Mouse (Mus musculus) liver, adult 2 months (tissue): ENCODE results near the gene Pax3. TPM values are rescaled to one million over a fixed set of nuclear protein-coding genes. Genes with fewer than 3 reads are reported as not detected.

Experiments used
- DNase-seq: peaks from one replicate; pipeline ENCODE4 v3.0.0-alpha.2; 2011; ENCODE audit warnings: low read depth, low spot score; ENCODE audit errors: extremely low read depth
- H3K27ac ChIP-seq: fragments of 200-500 bp; replicated peaks from 2 replicates; pipeline ENCODE4 v1.5.1; 2012; ENCODE audit warnings: low read depth, mild to moderate bottlenecking, control low read depth, inconsistent platforms, low read length; ENCODE audit not compliant: insufficient read depth
- H3K27me3 ChIP-seq: fragments of 200-500 bp; 2 replicates; pipeline ENCODE4 v1.6.1; 2012; ENCODE audit warnings: mild to moderate bottlenecking, moderate library complexity, low read length, inconsistent platforms; ENCODE audit not compliant: control insufficient read depth, insufficient read depth
- H3K36me3 ChIP-seq: fragments of 200-500 bp; 2 replicates; pipeline ENCODE4 v1.6.1; 2012; ENCODE audit warnings: low read length, inconsistent platforms; ENCODE audit not compliant: control insufficient read depth, insufficient read depth
- H3K4me1 ChIP-seq: fragments of 200-500 bp; 2 replicates; pipeline ENCODE4 v1.6.1; 2011; ENCODE audit warnings: low read length; ENCODE audit not compliant: control insufficient read depth, insufficient read depth
- H3K4me3 ChIP-seq: fragments of 200-500 bp; 2 replicates; pipeline ENCODE4 v1.5.1; 2011; ENCODE audit warnings: low read depth, mild to moderate bottlenecking, control low read depth, low read length, moderate library complexity; ENCODE audit not compliant: insufficient read depth
- H3K79me2 ChIP-seq: fragments of 200-500 bp; 2 replicates; pipeline ENCODE4 v1.6.1; 2012; ENCODE audit warnings: inconsistent platforms, mild to moderate bottlenecking, low read length, moderate library complexity; ENCODE audit not compliant: control insufficient read depth, insufficient read depth
- H3K9ac ChIP-seq: fragments of 200-500 bp; 2 replicates; pipeline ENCODE4 v1.6.1; 2012; ENCODE audit warnings: low read depth, mild to moderate bottlenecking, control low read depth, inconsistent platforms, low read length
- CTCF ChIP-seq: fragments of 200-500 bp; IDR thresholded peaks from 2 replicates; pipeline ENCODE4 v1.5.1; 2011; ENCODE audit warnings: low read depth, low read length, control low read depth
- POLR2A ChIP-seq: fragments of 200-500 bp; IDR thresholded peaks from 2 replicates; pipeline ENCODE4 v1.6.1; 2011; ENCODE audit warnings: low read length, control low read depth; ENCODE audit not compliant: insufficient read depth; ENCODE audit errors: extremely low read depth
- WGBS: fragments of 180-500 bp; shearing (Covaris S2); methylation state at CpG from one replicate; pipeline ENCODE4 v1.1.7; 2018; 5-methylcytosine and 5-hydroxymethylcytosine counted together
- polyA plus RNA-seq: library from polyadenylated mRNA; depleted of rRNA; stranded (reverse); fragments of >200 nt; gene quantifications from 2 replicates; pipeline ENCODE4 v1.2.3, GENCODE M21; 2012
- total RNA-seq: library from RNA; depleted of rRNA; stranded (reverse); fragments of >200 nt; gene quantifications from 2 replicates; pipeline ENCODE4 v1.2.3, GENCODE M21; 2014

Pax3 gene
- total and polyA plus RNA-seq, 2 experiments = not detected

- no peak overlapping the region for H3K4me3 ChIP-seq
- no peak overlapping the region for H3K27ac ChIP-seq
- H3K79me2 ChIP-seq = no peaks in the 10 kb centered on the region
- H3K27me3 ChIP-seq = peaks cover 28% of the 10 kb centered on the region
- 4% methylated on average over 19 of the region's 19 CpGs for WGBS
- TF ChIP-seq CTCF (no peak), POLR2A (no peak)
- no peaks in the 10 kb centered on the region for H3K4me1 ChIP-seq
- no peak overlapping the region for H3K9ac ChIP-seq
- DNase-seq = no peak
- H3K36me3 ChIP-seq = no peaks in the 10 kb centered on the region
Measured at GRCm38 (mm10) chr1:78218057-78218780, 21.3 kb upstream of the Pax3 start.

GRCm38 (mm10) chr1:78217151-78218034 lies 20.5 kb upstream of the Pax3 start:
- TF ChIP-seq CTCF (no peak), POLR2A (no peak)
- WGBS = 2% methylated on average over 77 of the region's 79 CpGs
- H3K27ac ChIP-seq = no peak overlapping the region
- H3K4me3 ChIP-seq = no peak overlapping the region; the same call in 1 of the 2 replicates
- no peaks in the 10 kb centered on the region for H3K36me3 ChIP-seq
- no peaks in the 10 kb centered on the region for H3K79me2 ChIP-seq
- no peaks in the 10 kb centered on the region for H3K4me1 ChIP-seq
- DNase-seq = no peak
- no peak overlapping the region for H3K9ac ChIP-seq
- peaks cover 31% of the 10 kb centered on the region for H3K27me3 ChIP-seq

- Histone ChIP-seq H3K79me2 (no peaks in the 10 kb centered on the region), H3K4me1 (no peaks in the 10 kb centered on the region), H3K27ac (no peak overlapping the region), H3K27me3 (peaks cover 31% of the 10 kb centered on the region), H3K4me3 (no peak overlapping the region), H3K36me3 (no peaks in the 10 kb centered on the region), H3K9ac (no peak overlapping the region)
- TF ChIP-seq POLR2A (no peak), CTCF (no peak)
- no peak for DNase-seq
- 2% methylated on average over 76 of the region's 79 CpGs for WGBS
Measured at GRCm38 (mm10) chr1:78216509-78217141, 19.7 kb upstream of the Pax3 start.

GRCm38 (mm10) chr1:78215749-78216508 lies 19.0 kb upstream of the Pax3 start:
- H3K27me3 ChIP-seq = peaks cover 31% of the 10 kb centered on the region
- WGBS = 3% methylated on average over 36 of the region's 36 CpGs
- no peaks in the 10 kb centered on the region for H3K79me2 ChIP-seq
- no peaks in the 10 kb centered on the region for H3K4me1 ChIP-seq
- no peaks in the 10 kb centered on the region for H3K36me3 ChIP-seq
- no peak overlapping the region for H3K27ac ChIP-seq
- DNase-seq = no peak
- H3K4me3 ChIP-seq = no peak overlapping the region
- TF ChIP-seq CTCF (no peak), POLR2A (no peak)
- no peak overlapping the region for H3K9ac ChIP-seq

GRCm38 (mm10) chr1:78211041-78211440 lies 14.1 kb upstream of the Pax3 start:
- 6% methylated on average over 5 of the region's 5 CpGs for WGBS
- H3K27ac ChIP-seq = no peak overlapping the region
- H3K4me1 ChIP-seq = no peaks in the 10 kb centered on the region
- DNase-seq = no peak
- TF ChIP-seq POLR2A = no peak
- TF ChIP-seq CTCF = no peak
- peaks cover 27% of the 10 kb centered on the region for H3K27me3 ChIP-seq
- no peaks in the 10 kb centered on the region for H3K36me3 ChIP-seq
- H3K4me3 ChIP-seq = no peak overlapping the region
- H3K79me2 ChIP-seq = no peaks in the 10 kb centered on the region
- no peak overlapping the region for H3K9ac ChIP-seq
